Mouse (Mus musculus) embryonic facial prominence, embryonic 15.5 days (tissue): Measurements from ENCODE around the gene Hp1bp3. TPM values are rescaled to one million over a fixed set of nuclear protein-coding genes. Genes with fewer than 3 reads are reported as not detected.
A peak's percentile ranks its signal among the peaks of the same experiment; 100 is the strongest.

Experiments used
- ATAC-seq: fragments of 200-750 bp; cut with Nextera tagmentation; 2 replicates; pipeline ENCODE4 v1.8.0; 2017; ENCODE audit warnings: low read depth, moderate TSS enrichment; ENCODE audit not compliant: insufficient number of reproducible peaks, low FRiP score, low TSS enrichment
- H3K27ac ChIP-seq: fragments of 300-500 bp; sonication (generic); replicated peaks from 2 replicates; pipeline ENCODE4 v1.5.1; 2015; ENCODE audit warnings: mild to moderate bottlenecking, inconsistent platforms
- H3K27me3 ChIP-seq: fragments of 300-500 bp; sonication (generic); 2 replicates; pipeline ENCODE4 v1.6.1; 2015; ENCODE audit warnings: inconsistent platforms
- H3K36me3 ChIP-seq: fragments of 300-500 bp; sonication (generic); 2 replicates; pipeline ENCODE4 v1.6.1; 2015; ENCODE audit warnings: mild to moderate bottlenecking, inconsistent platforms
- H3K4me1 ChIP-seq: fragments of 300-500 bp; sonication (generic); 2 replicates; pipeline ENCODE4 v1.6.1; 2015; ENCODE audit warnings: inconsistent platforms
- H3K4me2 ChIP-seq: fragments of 300-500 bp; sonication (generic); replicated peaks from 2 replicates; pipeline ENCODE4 v1.6.1; 2015; ENCODE audit warnings: mild to moderate bottlenecking, inconsistent platforms
- H3K4me3 ChIP-seq: fragments of 300-500 bp; sonication (generic); replicated peaks from 2 replicates; pipeline ENCODE4 v1.5.1; 2015; ENCODE audit warnings: mild to moderate bottlenecking, inconsistent platforms
- H3K9ac ChIP-seq: fragments of 300-500 bp; sonication (generic); 2 replicates; pipeline ENCODE4 v1.6.1; 2015; ENCODE audit warnings: inconsistent platforms
- H3K9me3 ChIP-seq: fragments of 300-500 bp; sonication (generic); replicated peaks from 2 replicates; pipeline ENCODE4 v1.6.1; 2016; ENCODE audit warnings: inconsistent platforms
- WGBS: fragments of 180-500 bp; shearing (Covaris S2); methylation state at CpG from one replicate; pipeline ENCODE4 v1.1.7; 2015; 5-methylcytosine and 5-hydroxymethylcytosine counted together
- polyA plus RNA-seq: library from polyadenylated mRNA; unstranded; fragments of >200 nt; fragmentation: Nextera tagmentation; extraction: Ambion mirVana; gene quantifications from 2 replicates; pipeline ENCODE4 v1.2.1, GENCODE M21; 2015

Hp1bp3 gene
- polyA plus RNA-seq, 1 experiment from 2014 or later, result 153 TPM

- peaks cover 88% of the 10 kb centered on the region for H3K36me3 ChIP-seq
Observed at GRCm38 (mm10) chr4:138200769-138201168, 15.3 kb upstream of the Hp1bp3 start.

GRCm38 (mm10) chr4:138201696-138202095 is 14.4 kb upstream of the Hp1bp3 start:
- no peak overlapping the region for H3K4me3 ChIP-seq
- no peak overlapping the region for H3K9ac ChIP-seq
- 51% methylated on average over 9 of the region's 9 CpGs for WGBS
- no peak for ATAC-seq
- H3K27me3 ChIP-seq, result no peaks in the 10 kb centered on the region
- H3K9me3 ChIP-seq, result no peaks in the 10 kb centered on the region
- no peaks in the 10 kb centered on the region for H3K4me1 ChIP-seq
- H3K27ac ChIP-seq, result 0 out of 2 replicates have a peak overlapping the region, but pooled peaks have one; percentile 3
- H3K4me2 ChIP-seq, result no peak overlapping the region
- peaks cover 83% of the 10 kb centered on the region for H3K36me3 ChIP-seq

More at GRCm38 (mm10) chr4:138200769-138201168, 15.3 kb upstream of the Hp1bp3 start:
- ATAC-seq, result no peak
- Histone ChIP-seq H3K4me2 (no peak overlapping the region), H3K4me1 (no peaks in the 10 kb centered on the region), H3K27me3 (no peaks in the 10 kb centered on the region), H3K27ac (no peak overlapping the region), H3K9ac (no peak overlapping the region), H3K4me3 (no peak overlapping the region), H3K9me3 (no peaks in the 10 kb centered on the region)
- WGBS, result 67% methylated on average over 3 of the region's 3 CpGs

GRCm38 (mm10) chr4:138210116-138210515 is 6.0 kb upstream of the Hp1bp3 start:
- peaks cover 36% of the 10 kb centered on the region for H3K36me3 ChIP-seq
- no peaks in the 10 kb centered on the region for H3K9me3 ChIP-seq
- no peaks in the 10 kb centered on the region for H3K27me3 ChIP-seq
- H3K9ac ChIP-seq, result no peak overlapping the region
- WGBS, result 90% methylated on average over 5 of the region's 5 CpGs
- no peak overlapping the region for H3K4me3 ChIP-seq
- no peak overlapping the region for H3K4me2 ChIP-seq
- no peak overlapping the region for H3K27ac ChIP-seq
- H3K4me1 ChIP-seq, result no peaks in the 10 kb centered on the region
- no peak for ATAC-seq

- WGBS, result 79% methylated on average over 3 of the region's 3 CpGs
- no peak overlapping the region for H3K27ac ChIP-seq
- no peak for ATAC-seq
- peaks cover 8% of the 10 kb centered on the region for H3K36me3 ChIP-seq
- H3K4me1 ChIP-seq, result peaks cover 20% of the 10 kb centered on the region
- H3K9ac ChIP-seq, result no peak overlapping the region
- no peaks in the 10 kb centered on the region for H3K9me3 ChIP-seq
- no peak overlapping the region for H3K4me2 ChIP-seq
- no peak overlapping the region for H3K4me3 ChIP-seq
- H3K27me3 ChIP-seq, result no peaks in the 10 kb centered on the region
Observed at GRCm38 (mm10) chr4:138213861-138214260, 2.2 kb upstream of the Hp1bp3 start.

- peaks cover 31% of the 10 kb centered on the region for H3K4me1 ChIP-seq
- no peak for ATAC-seq
- H3K4me3 ChIP-seq, result peak overlapping the region; percentile 95
- 41% methylated on average over 13 of the region's 13 CpGs for WGBS
- H3K27me3 ChIP-seq, result no peaks in the 10 kb centered on the region
- peak overlapping the region; percentile 99 for H3K27ac ChIP-seq
- no peaks in the 10 kb centered on the region for H3K9me3 ChIP-seq
- peak overlapping the region; percentile 71 for H3K4me2 ChIP-seq
- no peaks in the 10 kb centered on the region for H3K36me3 ChIP-seq
- H3K9ac ChIP-seq, result peak overlapping the region; percentile 98
Observed at GRCm38 (mm10) chr4:138215671-138216199, 361 bp upstream of the Hp1bp3 start.

GRCm38 (mm10) chr4:138216891-138217392 is 846 bp downstream of the Hp1bp3 start:
- H3K4me2 ChIP-seq, result peak overlapping the region; percentile 76
- H3K9me3 ChIP-seq, result no peaks in the 10 kb centered on the region
- H3K27ac ChIP-seq, result peak overlapping the region; percentile 99
- H3K4me1 ChIP-seq, result peaks cover 31% of the 10 kb centered on the region
- peak; percentile 98 for ATAC-seq
- WGBS, result 0% methylated on average over 65 of the region's 68 CpGs
- peaks cover under 1% of the 10 kb centered on the region; the same call in 1 of the 2 replicates for H3K36me3 ChIP-seq
- no peaks in the 10 kb centered on the region for H3K27me3 ChIP-seq
- peak overlapping the region; percentile 98 for H3K9ac ChIP-seq
- H3K4me3 ChIP-seq, result peak overlapping the region; percentile 95

- under 1% methylated on average over 36 of the region's 36 CpGs for WGBS
- Histone ChIP-seq H3K4me3 (peak overlapping the region; percentile 95), H3K36me3 (peaks cover 6% of the 10 kb centered on the region), H3K9me3 (no peaks in the 10 kb centered on the region), H3K4me1 (peaks cover 31% of the 10 kb centered on the region), H3K27ac (peak overlapping the region; percentile 89), H3K9ac (peak overlapping the region; percentile 93), H3K4me2 (peak overlapping the region; percentile 76), H3K27me3 (no peaks in the 10 kb centered on the region)
- peak; percentile 8; the same call in 1 of the 2 replicates for ATAC-seq
Observed at GRCm38 (mm10) chr4:138217441-138217840, 1.3 kb downstream of the Hp1bp3 start.

GRCm38 (mm10) chr4:138217951-138218685 is 2.0 kb downstream of the Hp1bp3 start:
- H3K4me1 ChIP-seq, result peaks cover 31% of the 10 kb centered on the region
- H3K27me3 ChIP-seq, result no peaks in the 10 kb centered on the region
- ATAC-seq, result no peak
- peak overlapping the region; percentile 93 for H3K9ac ChIP-seq
- H3K27ac ChIP-seq, result no peak overlapping the region
- H3K4me3 ChIP-seq, result peak overlapping the region; percentile 95
- 74% methylated on average over 11 of the region's 11 CpGs for WGBS
- H3K9me3 ChIP-seq, result no peaks in the 10 kb centered on the region
- H3K36me3 ChIP-seq, result peaks cover 12% of the 10 kb centered on the region
- peak overlapping the region; percentile 76 for H3K4me2 ChIP-seq

GRCm38 (mm10) chr4:138219331-138219730 is 3.2 kb downstream of the Hp1bp3 start:
- ATAC-seq, result no peak
- no peak overlapping the region for H3K9ac ChIP-seq

GRCm38 (mm10) chr4:138220761-138221160 is 4.7 kb downstream of the Hp1bp3 start:
- WGBS, result 79% methylated on average over 7 of the region's 7 CpGs

More at GRCm38 (mm10) chr4:138219331-138219730, 3.2 kb downstream of the Hp1bp3 start:
- H3K4me1 ChIP-seq, result peaks cover 31% of the 10 kb centered on the region
- H3K27ac ChIP-seq, result no peak overlapping the region
- H3K4me2 ChIP-seq, result no peak overlapping the region
- H3K27me3 ChIP-seq, result no peaks in the 10 kb centered on the region
- H3K4me3 ChIP-seq, result no peak overlapping the region
- WGBS, result 82% methylated on average over 5 of the region's 5 CpGs
- peaks cover 24% of the 10 kb centered on the region for H3K36me3 ChIP-seq
- no peaks in the 10 kb centered on the region for H3K9me3 ChIP-seq

GRCm38 (mm10) chr4:138221406-138221805 is 5.3 kb downstream of the Hp1bp3 start:
- ATAC-seq, result no peak
- no peak overlapping the region for H3K4me3 ChIP-seq
- 88% methylated on average over 5 of the region's 5 CpGs for WGBS
- H3K27ac ChIP-seq, result no peak overlapping the region
- no peak overlapping the region for H3K9ac ChIP-seq
- H3K27me3 ChIP-seq, result no peaks in the 10 kb centered on the region
- H3K4me2 ChIP-seq, result no peak overlapping the region
- H3K36me3 ChIP-seq, result peaks cover 41% of the 10 kb centered on the region
- no peaks in the 10 kb centered on the region for H3K9me3 ChIP-seq
- peaks cover 24% of the 10 kb centered on the region for H3K4me1 ChIP-seq

More at GRCm38 (mm10) chr4:138220761-138221160, 4.7 kb downstream of the Hp1bp3 start:
- H3K36me3 ChIP-seq, result peaks cover 34% of the 10 kb centered on the region
- no peak for ATAC-seq
- no peak overlapping the region for H3K27ac ChIP-seq
- no peaks in the 10 kb centered on the region for H3K27me3 ChIP-seq
- H3K9ac ChIP-seq, result no peak overlapping the region
- no peaks in the 10 kb centered on the region for H3K9me3 ChIP-seq
- H3K4me1 ChIP-seq, result peaks cover 27% of the 10 kb centered on the region
- H3K4me2 ChIP-seq, result no peak overlapping the region
- H3K4me3 ChIP-seq, result no peak overlapping the region
